Mouse (Mus musculus) adrenal gland, adult (tissue): Measurements from ENCODE around the gene Nrcam.

Source experiments
- DNase-seq, 2 experiments: peaks; one replicate each; pipeline ENCODE4 v3.0.0; 2022 to 2023; ENCODE audit warnings: low spot score in 1 of 2; ENCODE audit not compliant: inconsistent age in 2 of 2

The Nrcam gene

GRCm38 (mm10) chr12:44328381-44329315, at the start of gene Nrcam:
Nrcam (plus strand) TSS chr12:44328885.
- peak; percentile 39 to 81 for DNase-seq

- DNase-seq, result peak in 1 of 2 experiments; percentile 35
These were observed 48.5 kb upstream of the Nrcam start for GRCm38 (mm10) chr12:44280147-44280546.

GRCm38 (mm10) chr12:44281534-44281933, 47.2 kb upstream of the Nrcam start:
- DNase-seq, result no peak

GRCm38 (mm10) chr12:44283378-44283777, 45.3 kb upstream of the Nrcam start:
- no peak for DNase-seq

- DNase-seq, result no peak
These were observed 41.7 kb upstream of the Nrcam start for GRCm38 (mm10) chr12:44286992-44287391.

- DNase-seq, result peak; percentile 45 to 88
These were observed 36.4 kb upstream of the Nrcam start for GRCm38 (mm10) chr12:44292281-44292680.

- no peak for DNase-seq
These were observed 27.9 kb upstream of the Nrcam start for GRCm38 (mm10) chr12:44300793-44301192.

- DNase-seq, result no peak
These were observed 24.7 kb upstream of the Nrcam start for GRCm38 (mm10) chr12:44304012-44304411.

- no peak for DNase-seq
These were observed 23.8 kb upstream of the Nrcam start for GRCm38 (mm10) chr12:44304869-44305268.

GRCm38 (mm10) chr12:44308221-44308620, 20.5 kb upstream of the Nrcam start:
- no peak for DNase-seq

- no peak for DNase-seq
These were observed 13.5 kb upstream of the Nrcam start for GRCm38 (mm10) chr12:44315212-44315611.

- DNase-seq, result no peak
These were observed 3.6 kb upstream of the Nrcam start for GRCm38 (mm10) chr12:44325091-44325490.

- peak in 1 of 2 experiments; percentile 38 for DNase-seq
These were observed 1.2 kb upstream of the Nrcam start for GRCm38 (mm10) chr12:44327452-44327851.

GRCm38 (mm10) chr12:44329316-44330215, 881 bp downstream of the Nrcam start:
- DNase-seq, result peak; percentile 13 to 46

GRCm38 (mm10) chr12:44330216-44330719, 1.6 kb downstream of the Nrcam start:
- DNase-seq, result no peak

GRCm38 (mm10) chr12:44337136-44337640, 8.5 kb downstream of the Nrcam start:
- DNase-seq, result no peak

GRCm38 (mm10) chr12:44338195-44338622, 9.5 kb downstream of the Nrcam start:
- DNase-seq, result no peak

- no peak for DNase-seq
These were observed 15.4 kb downstream of the Nrcam start for GRCm38 (mm10) chr12:44344075-44344474.

GRCm38 (mm10) chr12:44345251-44345650, 16.6 kb downstream of the Nrcam start:
- no peak for DNase-seq

- DNase-seq, result no peak
These were observed 17.5 kb downstream of the Nrcam start for GRCm38 (mm10) chr12:44346143-44346542.

- DNase-seq, result peak in 1 of 2 experiments; percentile 51
These were observed 26.4 kb downstream of the Nrcam start for GRCm38 (mm10) chr12:44355116-44355515.
